Mouse (Mus musculus) myocyte (in vitro differentiated cells): ENCODE data around the gene Sppl2b.
A peak's percentile ranks its signal among the peaks of the same experiment; 100 is the strongest.

ENCODE experiments used
- CEBPB ChIP-seq: IDR thresholded peaks from 2 replicates; pipeline ENCODE4 v1.6.1; 2011; ENCODE audit warnings: mild to moderate bottlenecking, moderate library complexity; ENCODE audit not compliant: poor library complexity, insufficient read depth, severe bottlenecking
- E2F4 ChIP-seq: IDR thresholded peaks from one replicate; pipeline ENCODE4 v1.6.1; 2011; ENCODE audit warnings: mild to moderate bottlenecking, control low read depth, moderate library complexity; ENCODE audit not compliant: insufficient read depth
- POLR2A ChIP-seq: IDR thresholded peaks from one replicate; pipeline ENCODE4 v1.6.1; 2011; ENCODE audit warnings: low read depth, mild to moderate bottlenecking, control low read depth, moderate library complexity; ENCODE audit not compliant: insufficient read length
- POLR2AphosphoS2 ChIP-seq: IDR thresholded peaks from one replicate; pipeline ENCODE4 v1.6.1; 2011; ENCODE audit warnings: low read depth, control low read depth; ENCODE audit not compliant: insufficient read length
- TCF12 ChIP-seq: IDR thresholded peaks from one replicate; pipeline ENCODE4 v1.6.1; 2011; ENCODE audit warnings: mild to moderate bottlenecking, control low read depth; ENCODE audit not compliant: poor library complexity, insufficient read depth, severe bottlenecking
- USF1 ChIP-seq: IDR thresholded peaks from one replicate; pipeline ENCODE4 v1.6.1; 2011; ENCODE audit warnings: low read depth, mild to moderate bottlenecking, control low read depth, moderate library complexity

GRCm38 (mm10) chr10:80826151-80827062 lies 28.7 kb upstream of the Sppl2b start, which contains the start of gene Oaz1:
- TF ChIP-seq CEBPB = no peak
- TF ChIP-seq USF1 = no peak
- TF ChIP-seq POLR2A = peak; percentile 82
- no peak for TF ChIP-seq TCF12
- TF ChIP-seq E2F4 = no peak
- peak; percentile 94 for TF ChIP-seq POLR2AphosphoS2
